Mouse (Mus musculus) kidney, postnatal 10 days (tissue): ENCODE measurements around the gene Itga10.
"Not testable (repeated sequence)": the region's sequence is repeated elsewhere in the genome, so short reads cannot be mapped to it uniquely, and the experiment has no call there.

Source experiments
- DNase-seq: peaks from one replicate; pipeline ENCODE4 v3.0.0; 2021; ENCODE audit warnings: mixed read lengths

Gene Itga10

DNA sequence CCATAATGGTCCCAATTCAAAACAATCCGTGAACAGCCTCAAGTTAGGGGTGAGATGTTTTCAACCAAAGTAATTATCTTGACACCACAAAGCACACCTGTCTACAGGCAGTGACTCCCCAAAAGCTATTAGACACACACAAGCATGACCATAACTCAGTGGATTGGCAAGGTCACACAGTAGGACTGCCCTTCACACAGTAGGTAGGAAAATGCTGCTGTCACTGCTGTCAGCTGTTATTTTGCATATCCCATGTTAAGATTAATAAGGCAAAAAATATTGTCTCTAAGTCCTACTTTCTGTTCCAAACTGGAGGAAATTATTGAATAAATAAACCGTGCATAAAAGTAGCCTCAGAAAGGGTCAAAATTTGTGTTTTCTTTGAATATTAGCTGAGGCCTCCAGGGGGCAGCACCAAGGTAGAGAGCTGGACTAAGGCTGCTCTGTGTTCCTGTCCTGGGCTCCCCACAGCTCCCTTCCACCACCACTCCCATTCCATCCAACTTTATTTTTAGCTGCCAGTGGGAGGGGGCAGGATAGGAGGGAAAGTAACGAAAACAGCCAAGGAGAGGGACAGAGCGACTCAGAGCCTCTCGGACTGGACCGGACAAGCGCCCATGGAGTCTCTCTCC is at the start of gene Itga10:
Itga10 (plus strand) TSS at position 567 of the 632 bp plus-strand sequence.
- peak; percentile 71 for DNase-seq

DNA sequence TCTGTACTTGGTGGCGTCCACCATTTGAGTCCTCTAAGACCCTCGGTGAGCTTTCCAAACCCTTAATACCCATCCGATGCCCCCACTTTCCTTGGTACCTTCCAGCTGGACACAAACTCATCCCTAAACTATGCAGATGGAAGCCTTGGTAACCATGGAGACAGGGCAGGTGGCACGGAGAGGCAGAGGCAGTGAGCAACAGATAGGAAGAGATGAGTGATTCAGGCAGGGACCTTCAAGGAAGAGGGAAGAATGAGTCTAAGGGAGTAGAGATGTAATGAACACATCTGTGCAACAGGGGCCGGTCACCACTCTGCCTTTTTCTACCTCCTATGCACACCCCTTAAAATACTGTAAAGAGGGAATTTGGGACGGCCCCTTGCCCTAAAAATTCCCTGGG is 49.7 kb upstream of the Itga10 start:
- no peak for DNase-seq

DNA sequence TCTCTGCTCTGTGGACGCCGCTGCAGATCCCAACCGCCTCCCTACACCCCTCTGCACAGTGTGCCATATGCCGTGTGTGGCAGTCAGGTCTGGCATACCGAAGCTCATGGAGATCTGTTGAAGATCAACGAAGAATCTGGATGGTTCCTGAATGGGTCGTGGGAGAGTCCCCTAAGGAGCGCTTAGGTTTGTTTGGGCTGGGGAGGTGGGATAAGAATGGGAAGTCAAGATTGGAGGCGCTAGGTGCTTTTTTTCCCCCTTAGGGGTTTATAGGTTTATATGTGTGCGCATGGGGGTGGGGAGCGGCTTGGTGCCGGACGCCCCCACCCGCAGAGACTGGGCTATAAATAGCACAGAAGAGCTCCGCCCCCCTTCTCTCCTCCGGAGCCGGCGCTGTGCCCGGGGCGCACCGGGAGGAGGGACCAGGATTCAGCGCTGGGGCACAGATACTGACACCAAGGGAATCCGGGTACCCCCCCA is 49.1 kb upstream of the Itga10 start, which contains the start of gene Ankrd34a:
Ankrd34a (plus strand) TSS at position 409 of the 480 bp plus-strand sequence.
- DNase-seq: peak; percentile 67

DNA sequence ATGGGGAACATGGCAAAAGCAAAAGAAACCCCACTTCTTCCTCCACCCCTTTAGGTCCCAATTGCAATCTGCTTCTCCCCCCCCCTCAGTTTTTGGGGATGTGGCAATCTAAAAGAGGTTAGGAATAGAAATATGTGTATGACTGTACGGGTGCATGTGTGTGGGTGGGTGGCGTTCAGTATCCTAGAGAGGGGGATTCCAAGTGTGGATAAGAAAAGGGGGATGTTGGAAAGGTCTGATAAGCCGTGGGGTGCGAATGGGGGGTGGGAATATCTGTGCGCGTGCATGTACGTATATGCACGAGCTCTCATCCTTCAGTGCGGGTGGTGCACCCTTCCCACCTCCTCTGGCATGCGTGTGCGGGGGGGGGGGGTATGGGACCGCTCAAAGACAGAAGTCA is 48.5 kb upstream of the Itga10 start:
- DNase-seq: no peak

DNA sequence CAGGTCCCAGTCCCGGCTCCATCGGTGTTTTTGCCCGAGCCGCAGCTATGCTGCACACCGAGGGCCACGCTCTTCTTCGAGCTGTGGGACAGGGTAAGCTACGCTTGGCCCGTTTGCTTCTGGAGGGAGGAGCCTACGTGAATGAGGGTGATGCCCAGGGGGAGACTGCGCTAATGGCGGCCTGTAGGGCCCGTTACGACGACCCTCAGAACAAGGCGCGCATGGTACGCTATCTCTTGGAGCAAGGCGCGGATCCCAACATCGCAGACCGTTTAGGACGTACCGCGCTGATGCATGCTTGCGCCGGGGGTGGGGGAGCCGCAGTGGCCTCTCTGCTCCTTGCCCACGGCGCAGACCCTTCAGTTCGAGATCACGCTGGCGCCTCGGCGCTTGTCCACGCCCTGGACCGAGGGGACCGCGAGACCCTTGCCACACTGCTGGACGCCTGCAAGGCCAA is 47.9 kb upstream of the Itga10 start:
- peak; percentile 56 for DNase-seq

DNA sequence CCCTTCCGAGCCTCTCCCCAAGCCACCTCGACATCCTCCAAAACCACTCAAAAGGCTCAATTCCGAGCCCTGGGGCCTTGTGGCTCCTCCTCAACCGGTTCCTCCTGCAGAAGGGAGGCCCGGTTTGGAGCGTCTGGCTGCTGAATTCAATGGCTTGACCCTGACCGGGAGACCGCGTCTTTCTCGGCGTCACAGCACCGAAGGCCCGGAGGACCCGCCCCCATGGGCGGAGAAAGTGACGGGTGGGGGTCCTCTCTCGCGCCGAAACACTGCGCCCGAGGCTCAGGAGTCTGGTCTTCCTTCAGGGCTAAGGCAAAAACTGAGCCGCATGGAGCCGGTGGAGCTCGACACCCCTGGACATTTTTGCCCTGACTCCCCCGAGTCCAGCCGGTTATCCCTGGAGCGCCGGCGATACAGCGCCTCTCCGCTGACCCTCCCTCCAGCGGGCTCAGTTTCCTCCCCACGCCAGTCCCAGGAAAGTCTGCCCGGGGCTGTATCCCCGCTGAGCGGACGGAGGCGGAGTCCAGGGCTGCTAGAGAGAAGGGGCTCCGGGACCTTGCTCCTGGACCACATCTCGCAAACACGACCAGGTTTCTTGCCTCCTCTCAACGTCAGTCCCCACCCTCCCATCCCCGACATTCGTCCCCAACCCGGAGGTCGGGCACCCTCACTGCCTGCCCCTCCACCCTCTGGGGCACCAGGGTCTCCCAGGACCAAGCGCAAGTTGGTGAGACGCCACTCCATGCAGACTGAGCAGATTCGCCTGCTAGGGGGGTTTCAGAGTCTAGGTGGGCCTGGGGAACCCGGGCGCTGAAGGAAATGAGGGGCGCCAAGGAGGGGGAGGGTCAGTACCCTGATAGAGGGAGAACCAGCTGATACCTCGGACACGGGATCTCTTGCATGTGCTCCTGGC is 47.0 kb upstream of the Itga10 start:
- DNase-seq: peak; percentile 87

DNA sequence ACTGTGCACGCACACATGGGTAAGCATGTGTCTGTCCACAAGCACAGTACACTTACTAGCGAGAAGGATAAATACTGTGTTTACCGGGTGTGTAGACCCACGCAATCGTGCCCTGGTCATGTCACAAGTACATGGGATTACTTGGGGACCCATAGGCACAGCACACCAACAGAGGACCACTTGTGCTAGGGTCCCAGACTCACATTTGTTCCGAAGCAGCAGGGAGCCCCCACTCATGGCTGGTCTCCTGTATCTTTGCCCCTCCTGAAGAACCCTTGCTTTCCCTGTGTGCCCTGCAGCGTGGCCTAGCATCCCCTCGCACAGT is 46.4 kb upstream of the Itga10 start:
- DNase-seq: no peak

DNA sequence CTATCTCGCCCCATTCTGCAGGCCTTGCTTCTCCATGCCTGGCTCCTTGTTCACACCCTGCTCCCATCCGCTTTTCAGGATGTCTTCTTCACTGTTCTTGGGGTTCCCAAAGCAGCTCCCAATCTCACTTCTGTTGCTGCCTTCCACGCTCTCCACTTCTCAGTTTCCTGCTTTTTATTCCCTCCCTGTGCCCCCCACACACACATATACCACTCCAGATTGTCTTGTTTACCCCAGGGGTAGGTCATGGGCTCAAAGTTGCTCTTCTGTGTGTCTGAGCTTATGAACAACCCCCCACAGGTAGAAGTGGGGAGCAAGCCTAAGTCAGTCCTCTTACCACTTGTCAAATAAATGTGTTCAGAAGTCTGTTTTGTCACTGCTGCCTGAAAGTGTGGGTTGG is 46.0 kb upstream of the Itga10 start:
- DNase-seq: no peak

DNA sequence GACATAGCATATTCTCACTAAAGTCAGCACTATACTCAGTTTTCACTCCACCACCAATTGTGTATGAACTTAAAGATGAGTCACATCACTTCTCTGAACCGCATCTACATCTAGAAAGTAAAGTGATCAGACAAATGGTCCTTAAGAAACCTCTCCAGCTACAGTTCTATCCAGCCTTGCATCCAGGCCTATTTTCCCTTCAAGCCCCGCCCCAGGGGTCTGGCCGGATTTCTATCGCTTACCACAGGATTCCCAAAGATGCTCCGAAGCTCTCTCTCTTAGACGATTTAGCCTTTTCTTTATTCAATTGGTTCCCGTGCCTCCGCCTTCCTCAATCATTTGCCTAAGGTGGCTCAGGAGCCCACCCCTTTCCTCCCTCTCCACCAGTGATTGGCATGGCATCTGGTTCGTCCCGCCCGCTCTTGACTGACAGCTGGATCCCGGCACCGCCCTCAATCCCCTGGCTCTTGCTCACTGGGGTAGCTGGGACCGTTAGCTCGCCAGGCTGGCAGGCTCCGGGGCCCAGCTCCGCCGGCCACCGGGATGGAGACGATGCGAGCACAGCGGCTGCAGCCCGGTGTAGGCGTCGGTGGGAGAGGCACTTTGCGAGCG is 44.6 kb upstream of the Itga10 start, which contains the start of gene Lix1l:
Lix1l (plus strand) TSS at position 511 of the 612 bp plus-strand sequence.
- peak; percentile 95 for DNase-seq

DNA sequence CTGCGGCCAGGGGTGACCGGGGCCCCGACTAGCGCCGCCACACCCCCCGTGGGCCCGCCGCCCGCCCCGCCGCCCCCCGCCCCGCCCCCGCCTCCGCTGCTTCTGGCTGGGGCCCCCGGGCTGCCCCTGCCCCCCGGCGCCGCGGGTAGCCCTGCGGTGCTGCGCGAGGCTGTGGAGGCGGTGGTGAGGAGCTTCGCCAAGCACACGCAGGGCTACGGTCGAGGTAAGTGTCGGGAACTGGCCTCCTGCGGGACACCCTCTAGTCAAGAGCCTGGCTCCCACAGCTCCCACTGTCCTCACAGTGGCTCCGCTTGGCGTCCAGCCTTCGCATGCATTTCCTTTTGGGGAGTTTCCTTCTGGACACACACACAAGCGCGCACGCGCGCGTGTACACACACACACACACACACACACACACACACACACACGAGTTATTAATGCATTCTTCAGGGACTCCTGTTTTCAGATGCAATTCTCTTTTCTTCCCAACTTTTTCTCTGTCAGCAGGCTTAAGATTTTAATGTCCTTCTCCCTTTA is 44.1 kb upstream of the Itga10 start:
- DNase-seq: peak; percentile 88

DNA sequence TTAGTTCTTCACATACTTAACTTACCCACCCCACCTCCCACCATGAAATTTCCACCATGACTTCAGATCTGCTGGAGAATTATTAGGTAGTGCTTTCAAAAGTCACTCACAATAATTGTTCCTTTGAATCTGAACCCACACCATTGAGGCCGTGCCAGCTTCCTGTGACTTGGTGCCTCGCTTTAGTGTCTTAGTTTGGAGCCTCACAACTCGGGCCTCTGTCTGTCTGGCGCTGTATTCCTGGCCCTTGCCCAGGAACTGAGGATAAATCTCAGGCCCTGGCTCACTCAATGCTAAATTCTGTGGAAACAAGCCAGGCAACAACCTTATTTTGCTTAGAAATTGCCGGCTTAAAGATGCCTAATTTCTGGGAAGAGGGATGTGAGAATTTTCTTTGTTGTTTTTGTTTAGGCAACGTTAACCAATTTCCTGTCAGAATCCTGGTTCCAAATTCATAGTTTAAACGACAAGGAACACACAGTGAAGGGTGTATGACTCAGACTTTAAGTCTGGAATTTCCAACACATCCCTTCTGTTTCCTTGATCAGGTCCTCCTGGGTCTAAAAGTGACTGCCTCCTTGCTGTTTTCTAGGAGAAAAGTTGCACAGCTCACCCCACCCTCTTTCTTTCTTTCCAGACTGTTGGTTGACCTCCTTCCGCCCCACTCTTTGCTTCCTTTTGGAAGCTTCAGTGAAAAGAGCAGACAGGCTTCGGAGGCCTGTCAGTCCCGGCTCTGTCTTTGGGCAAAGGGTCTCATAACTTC is 43.3 kb upstream of the Itga10 start:
- peak; percentile 67 for DNase-seq

DNA sequence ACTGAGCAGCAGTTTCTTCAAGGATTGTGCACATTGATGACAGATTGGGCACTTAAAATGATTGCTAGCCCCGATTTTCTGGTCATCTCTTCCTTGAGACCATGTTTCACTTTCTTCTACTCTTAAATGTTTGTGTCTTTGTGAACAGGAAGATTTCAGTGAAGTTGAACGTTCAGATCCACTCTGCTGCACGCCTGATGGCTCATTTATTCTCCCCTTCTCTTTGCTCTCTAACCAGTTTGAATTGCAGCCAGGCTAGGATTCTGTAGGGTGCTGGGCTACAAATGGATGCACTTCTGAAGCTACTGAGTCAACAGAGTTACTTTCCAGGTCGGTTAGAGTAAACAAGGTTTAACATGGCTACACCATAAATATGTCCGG is 42.7 kb upstream of the Itga10 start:
- DNase-seq: no peak

DNA sequence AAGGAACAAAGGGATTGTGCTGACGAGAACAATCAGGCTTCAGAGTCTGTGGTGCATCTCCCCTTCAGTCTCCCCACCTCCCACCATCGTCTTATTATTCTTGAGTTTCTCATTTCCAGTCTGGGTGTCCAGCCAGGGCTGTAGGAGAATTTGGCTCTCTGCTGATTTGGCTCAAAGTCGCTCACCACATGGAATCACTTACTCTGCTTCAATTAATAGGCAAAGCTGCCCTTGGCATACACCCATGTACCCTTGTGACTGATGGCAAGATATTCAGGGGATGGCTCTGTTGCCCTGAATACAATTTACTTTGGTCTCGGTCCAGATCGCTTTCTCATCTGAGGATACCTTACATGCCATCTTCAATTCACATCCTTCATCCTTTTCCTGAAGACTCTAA is 42.1 kb upstream of the Itga10 start:
- DNase-seq: no peak

DNA sequence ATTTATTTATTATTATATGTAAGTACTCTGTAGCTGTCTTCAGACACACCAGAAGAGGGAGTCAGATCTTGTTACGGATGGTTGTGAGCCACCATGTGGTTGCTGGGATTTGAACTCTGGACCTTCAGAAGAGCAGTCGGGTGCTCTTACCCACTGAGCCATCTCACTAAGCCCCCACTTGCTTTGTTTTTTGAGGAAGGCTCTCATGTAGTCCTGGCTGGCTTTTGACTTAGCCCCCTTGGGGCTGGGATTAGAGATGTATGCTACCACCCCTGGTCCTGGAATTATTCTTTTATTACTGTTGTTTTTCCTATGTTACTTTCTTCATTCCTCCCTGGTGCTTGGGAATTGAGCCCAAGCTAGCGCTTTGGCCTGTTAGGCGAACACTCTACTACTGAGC is 39.4 kb upstream of the Itga10 start:
- not testable (repeated sequence) for DNase-seq

DNA sequence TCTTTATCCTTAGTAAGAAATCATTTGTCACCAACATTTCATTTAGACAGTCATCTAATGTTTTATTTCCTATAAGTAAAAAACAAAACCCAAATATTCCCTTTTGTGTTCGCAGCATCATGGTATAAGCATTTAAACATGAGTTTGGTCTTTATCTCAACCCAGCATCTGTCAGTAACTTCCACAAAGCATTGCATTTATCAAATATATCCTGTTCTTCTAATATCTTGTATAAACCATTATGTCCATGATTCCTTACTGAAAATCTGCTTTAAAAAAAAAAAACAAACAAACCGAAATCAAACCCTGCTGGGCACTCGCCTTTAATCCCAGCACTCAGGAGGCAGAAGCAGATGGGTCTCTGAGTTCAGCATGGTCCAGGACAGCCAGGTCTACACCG is 38.8 kb upstream of the Itga10 start:
- DNase-seq: no peak

DNA sequence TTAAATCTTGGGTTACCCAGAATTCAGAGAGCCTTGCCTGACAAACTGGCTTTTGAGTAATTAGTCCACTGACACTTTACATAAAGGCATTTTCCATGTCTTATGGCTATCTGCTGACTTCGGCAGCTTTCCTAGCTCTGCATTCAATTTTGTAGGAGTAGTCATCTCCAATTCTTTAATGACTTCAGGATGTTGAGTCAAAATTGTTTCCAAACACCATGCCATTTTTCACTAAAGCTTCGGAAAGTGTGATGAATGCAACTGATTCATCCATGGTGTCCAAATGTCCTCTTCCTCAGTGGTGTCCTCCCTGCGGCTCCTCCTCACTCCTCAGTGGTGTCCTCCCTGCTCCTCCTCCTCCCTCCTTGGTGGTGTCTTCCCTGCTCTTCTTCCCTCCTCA is 27.4 kb upstream of the Itga10 start:
- no peak for DNase-seq

DNA sequence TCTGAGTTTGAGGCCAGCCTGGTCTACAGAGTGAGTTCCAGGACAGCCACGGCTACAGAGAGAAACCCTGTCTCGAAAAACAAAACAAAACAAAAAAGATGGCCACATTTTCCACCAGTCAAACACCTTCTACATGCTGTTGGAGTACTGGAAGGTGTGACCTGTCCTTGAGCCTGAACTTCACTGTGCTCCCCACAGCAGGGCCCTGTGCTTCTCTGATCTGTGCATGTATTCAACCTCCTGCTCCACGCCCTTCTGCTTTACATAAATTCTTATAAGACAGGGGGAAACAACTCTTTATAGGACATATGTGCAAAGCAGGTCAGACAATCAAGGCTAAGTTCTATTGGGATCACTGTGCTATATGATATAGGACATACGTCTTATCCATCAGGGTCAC is 22.2 kb upstream of the Itga10 start:
- DNase-seq: no peak

DNA sequence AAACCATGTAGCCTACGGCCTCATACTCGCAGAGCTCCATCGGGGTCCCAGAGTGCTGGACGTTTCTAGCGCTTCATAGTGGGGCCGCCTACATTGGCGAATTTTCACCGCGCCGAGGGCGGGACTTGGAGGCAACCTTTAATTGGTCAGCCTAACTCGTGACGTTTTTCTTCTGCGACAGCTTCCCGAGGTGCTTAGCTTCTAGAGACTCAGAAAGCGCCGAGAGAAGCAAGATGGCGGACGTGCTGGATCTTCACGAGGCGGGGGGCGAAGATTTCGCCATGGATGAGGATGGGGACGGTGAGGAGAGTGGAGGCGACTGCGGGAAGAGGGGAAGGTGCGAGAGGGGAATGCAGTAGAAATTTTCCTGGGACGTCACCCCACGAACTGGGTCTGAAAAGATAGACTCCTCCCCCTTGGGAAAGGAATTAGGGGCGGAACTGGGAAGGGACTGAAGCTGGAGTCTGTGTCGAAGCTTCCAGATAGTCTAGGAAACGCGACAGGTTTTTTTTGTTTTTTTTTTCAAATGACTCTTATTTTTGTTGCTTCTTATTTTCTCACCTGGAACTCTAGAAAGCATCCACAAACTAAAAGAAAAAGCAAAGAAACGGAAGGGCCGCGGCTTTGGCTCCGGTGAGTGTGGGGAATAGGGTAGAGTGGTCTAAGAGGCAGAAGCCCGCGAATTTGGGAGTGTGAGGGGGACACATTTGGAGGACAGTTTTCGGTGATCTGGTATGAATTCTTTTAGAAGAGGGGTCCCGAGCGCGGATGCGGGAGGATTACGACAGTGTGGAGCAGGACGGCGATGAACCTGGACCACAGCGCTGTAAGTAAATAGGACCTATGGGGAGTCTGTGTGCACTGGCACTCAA is 15.4 kb upstream of the Itga10 start, which contains the start of gene Rbm8a:
Rbm8a (plus strand) TSS at position 205 of the 872 bp plus-strand sequence.
- DNase-seq: peak; percentile 98

DNA sequence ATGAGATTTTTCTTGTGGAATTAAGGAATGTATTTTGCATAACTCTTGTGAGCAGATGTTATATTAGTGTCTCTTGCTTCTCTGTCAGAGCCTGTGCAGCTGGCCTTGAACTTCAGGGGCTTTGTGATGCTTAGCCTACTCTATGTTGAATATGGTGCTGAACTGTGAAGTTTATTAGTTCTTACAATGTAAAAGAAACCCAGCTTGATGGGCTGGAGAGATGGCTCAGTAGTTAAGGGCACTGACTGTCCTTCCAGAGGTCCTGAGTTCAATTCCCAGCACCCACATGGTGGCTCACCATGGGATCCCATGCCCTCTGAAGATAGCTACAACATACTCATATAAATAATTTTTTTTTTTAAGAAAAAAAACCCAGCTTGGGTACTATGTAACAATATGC is 13.3 kb upstream of the Itga10 start:
- no peak for DNase-seq

DNA sequence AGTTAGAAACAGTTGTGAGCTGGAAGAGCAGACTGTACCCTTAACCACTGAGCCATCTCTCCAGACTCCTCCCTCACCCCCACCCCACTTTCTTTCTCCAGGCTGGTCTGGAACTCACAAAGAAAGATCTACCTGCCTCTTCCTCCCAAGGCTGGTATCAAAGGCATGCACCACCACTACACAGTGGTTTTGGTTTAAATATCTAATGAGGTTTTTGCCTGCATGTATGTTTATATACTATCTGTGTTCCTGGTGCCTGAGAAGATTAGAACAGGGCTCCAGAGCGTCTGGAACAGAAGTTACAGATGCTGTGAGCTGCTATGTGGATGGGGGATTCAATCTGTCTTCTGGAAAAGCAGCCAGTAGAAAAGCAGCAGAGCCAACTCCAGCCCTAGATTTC is 11.4 kb upstream of the Itga10 start:
- DNase-seq: no peak
